Mouse (Mus musculus) heart, adult 2 months (tissue): Measurements from ENCODE around the gene Fbl. TPM values are rescaled to one million over a fixed set of nuclear protein-coding genes. Genes with fewer than 3 reads are reported as not detected.

Experiments used
- DNase-seq, 2 experiments: peaks; one replicate each; pipeline ENCODE4 v3.0.0; 2021
- H3K27ac ChIP-seq: fragments of 200-600 bp; 2 replicates; pipeline ENCODE4 v1.8.1; 2022
- H3K27me3 ChIP-seq: fragments of 200-500 bp; 2 replicates; pipeline ENCODE4 v1.6.1; 2012; ENCODE audit warnings: mild to moderate bottlenecking, low read length, inconsistent platforms, mixed read lengths; ENCODE audit not compliant: control insufficient read depth, insufficient read depth
- H3K36me3 ChIP-seq: fragments of 200-500 bp; 2 replicates; pipeline ENCODE4 v1.6.1; 2012; ENCODE audit warnings: low read length, inconsistent platforms; ENCODE audit not compliant: control insufficient read depth, insufficient read depth
- H3K4me1 ChIP-seq: fragments of 200-500 bp; 2 replicates; pipeline ENCODE4 v1.6.1; 2011; ENCODE audit warnings: low read length; ENCODE audit not compliant: control insufficient read depth, insufficient read depth
- H3K4me3 ChIP-seq: fragments of 200-600 bp; 2 replicates; pipeline ENCODE4 v1.8.1; 2022
- H3K79me2 ChIP-seq: fragments of 200-500 bp; replicated peaks from 2 replicates; pipeline ENCODE4 v1.6.1; 2012; ENCODE audit warnings: mild to moderate bottlenecking, inconsistent platforms, low read length, moderate library complexity, mixed read lengths; ENCODE audit not compliant: control insufficient read depth, insufficient read depth
- H3K9ac ChIP-seq: fragments of 200-500 bp; 2 replicates; pipeline ENCODE4 v1.6.1; 2012; ENCODE audit warnings: low read depth, mild to moderate bottlenecking, control low read depth, inconsistent platforms, low read length, mixed read lengths
- CTCF ChIP-seq: fragments of 200-600 bp; IDR thresholded peaks from 2 replicates; pipeline ENCODE4 v1.8.1; 2022; ENCODE audit warnings: antibody characterized with exemption, mild to moderate bottlenecking, moderate library complexity
- EP300 ChIP-seq: fragments of 200-500 bp; IDR thresholded peaks from 2 replicates; pipeline ENCODE4 v1.6.1; 2011; ENCODE audit warnings: low read depth, low read length, control low read depth; ENCODE audit not compliant: insufficient read depth
- POLR2A ChIP-seq: fragments of 200-500 bp; IDR thresholded peaks from 2 replicates; pipeline ENCODE4 v1.6.1; 2011; ENCODE audit warnings: mild to moderate bottlenecking, low read depth, low read length, control low read depth; ENCODE audit not compliant: insufficient read depth
- WGBS: fragments of 180-500 bp; shearing (Covaris S2); methylation state at CpG from one replicate; pipeline ENCODE4 v1.1.7; 2018; 5-methylcytosine and 5-hydroxymethylcytosine counted together
- intact Hi-C: fragments of 180-260 bp; cut with DNase I; formaldehyde crosslinking; loops from one replicate; pipeline ENCODE4 v1.15.1; 2025
- polyA plus RNA-seq: library from polyadenylated mRNA; depleted of rRNA; stranded (reverse); fragments of >200 nt; gene quantifications from 2 replicates; pipeline ENCODE4 v1.2.3, GENCODE M21; 2012
- total RNA-seq, 2 experiments: library from RNA; stranded (reverse); gene quantifications; 2 replicates each; pipeline ENCODE4 v1.2.3; 2021

Fbl gene
- total and polyA plus RNA-seq, 3 experiments = 25.7 to 34.7 (median 34.7) TPM

DNA sequence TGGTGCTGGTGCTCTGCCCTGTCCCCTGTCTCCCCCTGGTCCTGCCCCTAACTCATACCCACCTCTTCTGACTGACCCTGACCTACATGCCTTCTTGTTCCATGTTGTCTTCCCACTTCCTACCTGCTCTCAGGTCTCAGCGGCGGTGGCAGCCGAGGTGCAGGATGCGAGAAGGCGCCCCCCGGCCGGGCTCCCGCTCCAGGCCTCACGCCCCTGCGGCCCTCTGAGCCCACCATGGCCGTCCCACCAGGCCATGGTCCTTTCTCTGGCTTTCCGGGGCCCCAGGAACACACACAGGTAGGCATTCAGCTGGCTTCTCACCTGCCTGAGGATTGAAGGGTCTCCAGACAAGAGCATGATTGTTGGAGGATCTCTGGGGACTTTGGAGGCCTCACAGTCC lies 11.9 kb downstream of the Fbl start:
- Histone ChIP-seq H3K27me3 (no peaks in the 10 kb centered on the region), H3K9ac (no peak overlapping the region), H3K4me3 (no peak overlapping the region), H3K36me3 (no peaks in the 10 kb centered on the region), H3K27ac (no peak overlapping the region), H3K79me2 (peaks cover 3% of the 10 kb centered on the region; the same call in 1 of the 2 replicates), H3K4me1 (peaks cover 2% of the 10 kb centered on the region; the same call in 1 of the 2 replicates)
- no peak for DNase-seq
- intact Hi-C loops = loop anchor here (2.0 kb wide), 1 partner anchor 25 kb away; no protein-coding TSS in a partner anchor
- WGBS = 94% methylated on average over 12 of the region's 12 CpGs
- TF ChIP-seq CTCF = no peak
- TF ChIP-seq POLR2A = no peak
- TF ChIP-seq EP300 = no peak

DNA sequence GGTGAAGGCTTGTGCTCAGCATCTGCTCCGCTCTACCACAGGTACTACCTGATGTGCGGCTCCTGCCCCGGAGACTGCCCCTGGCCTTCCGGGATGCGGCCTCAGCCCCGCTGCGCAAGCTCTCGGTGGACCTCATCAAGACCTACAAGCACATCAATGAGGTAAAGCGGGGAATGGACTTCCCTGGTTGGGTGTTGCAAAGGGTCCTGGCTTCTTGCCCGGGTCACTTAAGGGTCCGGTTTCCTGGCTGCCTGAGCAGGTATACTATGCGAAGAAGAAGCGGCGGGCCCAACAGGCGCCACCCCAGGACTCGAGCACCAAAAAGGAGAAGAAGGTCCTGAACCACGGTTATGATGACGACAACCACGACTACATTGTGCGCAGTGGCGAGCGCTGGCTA lies 12.8 kb downstream of the Fbl start:
- Histone ChIP-seq H3K4me3 (no peak overlapping the region), H3K36me3 (no peaks in the 10 kb centered on the region), H3K4me1 (peaks cover 2% of the 10 kb centered on the region; the same call in 1 of the 2 replicates), H3K27me3 (no peaks in the 10 kb centered on the region), H3K9ac (no peak overlapping the region), H3K27ac (no peak overlapping the region), H3K79me2 (peaks cover 3% of the 10 kb centered on the region; the same call in 1 of the 2 replicates)
- DNase-seq = no peak
- 92% methylated on average over 22 of the region's 22 CpGs for WGBS
- TF ChIP-seq CTCF (no peak), POLR2A (no peak), EP300 (no peak)
- intact Hi-C loops = no loop called here

DNA sequence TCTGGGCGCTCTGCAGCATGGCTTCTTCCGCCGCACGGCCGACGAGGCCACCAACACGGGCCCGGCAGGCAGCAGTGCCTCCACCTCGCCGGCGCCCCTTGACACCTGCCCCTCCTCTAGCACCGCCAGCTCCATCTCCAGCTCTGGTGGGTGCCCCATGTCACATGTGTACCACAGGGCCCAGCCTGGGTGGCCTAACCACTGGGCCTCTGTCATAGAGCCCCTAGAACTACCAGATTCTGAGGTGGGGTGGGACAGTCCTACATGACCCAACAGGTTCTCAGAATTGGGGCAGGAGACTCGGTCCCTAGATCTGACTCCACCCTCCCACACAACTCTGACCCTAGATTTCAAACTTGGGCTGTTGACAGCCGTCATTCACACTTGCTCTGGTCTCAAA lies 16.4 kb downstream of the Fbl start:
- H3K9ac ChIP-seq = no peak overlapping the region
- H3K79me2 ChIP-seq = no peaks in the 10 kb centered on the region
- 91% methylated on average over 14 of the region's 14 CpGs for WGBS
- DNase-seq = no peak
- no peak for TF ChIP-seq EP300
- TF ChIP-seq POLR2A = no peak
- TF ChIP-seq CTCF = no peak
- intact Hi-C loops = no loop called here
- H3K27ac ChIP-seq = no peak overlapping the region
- no peak overlapping the region for H3K4me3 ChIP-seq
- H3K36me3 ChIP-seq = no peaks in the 10 kb centered on the region
- H3K4me1 ChIP-seq = no peaks in the 10 kb centered on the region
- H3K27me3 ChIP-seq = no peaks in the 10 kb centered on the region

DNA sequence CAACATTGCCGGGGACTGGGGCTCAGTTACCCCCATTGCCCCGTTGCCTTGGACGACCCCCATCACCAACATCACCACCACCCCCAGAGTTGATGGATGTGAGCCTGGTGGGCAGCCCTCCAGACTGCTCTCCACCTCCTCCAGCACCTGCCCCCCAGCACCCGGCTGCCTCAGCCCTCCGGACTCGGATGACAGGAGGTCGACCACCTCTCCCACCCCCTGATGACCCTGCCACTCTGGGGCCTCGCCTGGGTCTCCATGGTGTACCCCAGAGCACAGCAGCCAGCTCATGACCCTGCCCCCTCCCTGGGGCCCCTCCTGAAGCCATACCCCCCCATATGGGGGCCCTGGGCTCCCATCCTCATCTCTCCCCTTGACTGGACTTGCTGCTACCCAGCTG lies 17.1 kb downstream of the Fbl start:
- Histone ChIP-seq H3K27me3 (no peaks in the 10 kb centered on the region), H3K27ac (no peak overlapping the region), H3K9ac (no peak overlapping the region), H3K4me3 (no peak overlapping the region), H3K4me1 (no peaks in the 10 kb centered on the region), H3K36me3 (no peaks in the 10 kb centered on the region), H3K79me2 (no peaks in the 10 kb centered on the region)
- TF ChIP-seq CTCF = no peak
- TF ChIP-seq POLR2A = no peak
- TF ChIP-seq EP300 = no peak
- intact Hi-C loops = no loop called here
- no peak for DNase-seq
- 92% methylated on average over 8 of the region's 8 CpGs for WGBS

DNA sequence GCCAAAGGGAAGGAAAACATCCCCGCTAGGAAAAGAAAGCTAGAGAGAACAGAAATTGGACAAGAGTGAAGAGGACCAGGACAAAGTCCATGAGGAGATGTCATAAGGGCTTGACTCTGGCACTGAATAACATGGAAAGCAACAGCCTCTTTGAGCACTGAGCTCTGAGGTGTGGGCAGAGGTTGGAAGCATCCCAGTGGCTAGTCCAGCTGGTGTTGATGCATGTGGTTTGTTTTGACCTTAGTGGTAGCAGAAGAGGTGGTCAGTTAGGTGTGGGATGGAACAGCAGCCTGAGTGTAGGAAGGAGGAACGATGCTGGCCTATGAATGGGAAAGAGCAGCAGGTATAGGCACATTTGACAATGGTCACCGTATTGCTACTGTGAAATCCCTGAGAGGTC lies 22.0 kb downstream of the Fbl start:
- intact Hi-C loops = no loop called here
- WGBS = 94% methylated on average over 3 of the region's 3 CpGs
- TF ChIP-seq POLR2A (no peak), CTCF (no peak)

DNA sequence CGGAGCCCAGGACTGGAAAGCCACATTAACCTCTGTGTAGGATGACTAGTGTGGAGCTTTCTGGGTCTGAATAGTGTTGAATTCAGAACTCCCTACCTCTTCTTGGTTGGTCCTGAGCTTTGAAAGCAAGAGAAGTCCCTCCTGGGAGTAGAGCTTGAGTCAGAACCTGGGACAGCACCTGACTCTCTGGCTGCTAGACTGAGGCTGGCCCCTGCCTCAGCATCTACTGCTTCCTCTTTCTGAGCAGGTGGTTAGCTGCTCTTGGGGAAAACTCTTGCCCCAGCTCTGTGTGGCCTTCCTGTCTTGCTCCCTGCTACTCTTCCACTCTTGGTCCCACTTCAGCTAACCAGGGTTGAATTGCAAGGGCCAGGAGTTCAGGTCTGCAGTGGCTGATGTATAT lies 22.4 kb downstream of the Fbl start:
- no peaks in the 10 kb centered on the region for H3K4me1 ChIP-seq
- H3K9ac ChIP-seq = no peak overlapping the region
- TF ChIP-seq CTCF (no peak), EP300 (no peak), POLR2A (no peak)
- H3K27me3 ChIP-seq = no peaks in the 10 kb centered on the region
- no peak overlapping the region for H3K4me3 ChIP-seq
- H3K36me3 ChIP-seq = no peaks in the 10 kb centered on the region
- no peaks in the 10 kb centered on the region for H3K79me2 ChIP-seq
- no peak for DNase-seq
- intact Hi-C loops = no loop called here
- 96% methylated on average over 1 of the region's 1 CpGs for WGBS
- no peak overlapping the region for H3K27ac ChIP-seq

More for the DNA sequence above, 22.0 kb downstream of the Fbl start:
- H3K4me1 ChIP-seq = no peaks in the 10 kb centered on the region
- H3K27me3 ChIP-seq = no peaks in the 10 kb centered on the region
- H3K27ac ChIP-seq = no peak overlapping the region
- H3K9ac ChIP-seq = no peak overlapping the region
- no peak for DNase-seq
- no peaks in the 10 kb centered on the region for H3K79me2 ChIP-seq
- no peaks in the 10 kb centered on the region for H3K36me3 ChIP-seq
- no peak overlapping the region for H3K4me3 ChIP-seq
